Mouse (Mus musculus) inflammation-experienced regulatory T-cells, adult 16 weeks (primary cell): Measurements from ENCODE around the gene 9030612E09Rik. TPM values are rescaled to one million over a fixed set of nuclear protein-coding genes. Genes with fewer than 3 reads are reported as not detected.

Source experiments
- polyA plus RNA-seq: library from polyadenylated mRNA; unstranded; fragments of 100-300 nt; shearing (Covaris generic); gene quantifications from one replicate; pipeline ENCODE4 v1.2.1, GENCODE M21; 2017

The 9030612E09Rik gene
- polyA plus RNA-seq = not detected

GRCm38 (mm10) chr10:43174326-43175155 is at the start of gene 9030612E09Rik, which contains the start of gene Sobp:
Gene 9030612E09Rik (plus strand): TSS chr10:43174704.
Gene Sobp (minus strand): TSS chr10:43174530.

GRCm38 (mm10) chr10:43220910-43221625 is 46.6 kb downstream of the 9030612E09Rik start, which contains the start of gene Pdss2:
Gene Pdss2 (plus strand): TSS chr10:43221486.

Other genes starting within 250 kb of the 9030612E09Rik start
- gene Sobp, start 174 bp upstream of the 9030612E09Rik start, polyA plus RNA-seq = not detected
- gene Pdss2, start 46.8 kb downstream of the 9030612E09Rik start, polyA plus RNA-seq = 12.6 TPM